ENCODE assay signal across 9 mouse cellular contexts in the genomic region with DNA sequence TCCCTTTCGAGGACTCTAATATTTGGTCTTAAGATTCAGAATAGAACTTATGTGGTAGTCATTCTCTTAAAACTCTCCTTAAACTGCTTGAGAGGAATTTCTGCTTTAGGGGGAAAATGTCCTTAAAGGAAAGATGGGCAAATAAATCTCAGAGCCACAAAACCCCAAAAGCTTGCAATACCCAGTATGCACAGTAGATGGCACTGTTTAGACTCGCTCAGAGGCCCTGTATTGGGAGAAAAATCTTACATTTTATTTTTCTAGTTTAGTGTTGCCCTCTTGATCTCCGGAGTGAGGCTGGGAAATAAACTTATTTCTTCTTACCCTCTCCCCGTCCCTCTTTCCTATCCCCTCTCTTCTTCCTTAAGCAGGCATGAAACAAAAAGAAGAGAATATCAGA. TPM values are rescaled to one million over a fixed set of nuclear protein-coding genes. Genes with fewer than 3 reads are reported as not detected.
DNase-seq lines count a peak whose midpoint lies in the region; ATAC-seq and TF ChIP-seq lines count a peak whose summit lies in the region.
"Had no signal": no experiment of that assay in that cellular context is flagged by ENCODE, and none has a peak within 500 bp of the region (broad histone marks: within the 10 kb centered on the region; RNA-seq: fewer than 3 reads in every experiment).

No protein-coding gene starts in this region.

- in situ Hi-C loops in CH12.LX (cut with MboI; ENCODE audit: low pct_ligation_motif_present, low pct_unique_long_range_greater_than_20kb, low sequenced_read_pairs), result no loop called here

- peaks cover 19% of the 10 kb centered on the region for H3K4me1 ChIP-seq in kidney, adult 2 months (ENCODE audit: control insufficient read depth, insufficient read depth, low read length)
- H3K4me1 ChIP-seq in CH12.LX (ENCODE audit: control insufficient read depth in 1 of 2, insufficient read depth in 2 of 2), result peaks cover 0 to 4% of the 10 kb centered on the region in 2 experiments; a peak in 1 of 4 replicates
- 0 out of 4 replicates have a peak, but pooled peaks cover 0 to 2% of the 10 kb centered on the region in 2 experiments for H3K4me1 ChIP-seq in liver, embryonic 14.5 days (replicated peaks; ENCODE audit: control insufficient read depth in 2 of 2, insufficient read depth in 2 of 2, low read length in 1 of 2)

- WGBS in kidney, adult 2 months, result 14% methylated on average over 4 of the region's 4 CpGs
- WGBS in liver, embryonic 14.5 days (ENCODE audit: insufficient replicate concordance), result 5% methylated on average over 4 of the region's 4 CpGs

- no peak for TF ChIP-seq POLR2A in kidney, adult 2 months (IDR thresholded peaks at IDR 0.05; ENCODE audit: low read depth, low read length)
- no peak for TF ChIP-seq POLR2A in CH12.LX (IDR thresholded peaks at IDR 0.05; ENCODE audit: low read depth, low read length)

- peak; percentile 41 for DNase-seq in kidney, adult 2 months
- DNase-seq in kidney, adult 18-20 months, result no peak
- DNase-seq in A20 (ENCODE audit: low read depth, low spot score) (peak; percentile 52), CH12.LX (ENCODE audit: extremely low read depth) (peak; percentile 66)
- DNase-seq in embryo, embryonic 10 days (ENCODE audit: low spot score), result peak; percentile 58
- no peak for DNase-seq in liver, embryonic 14.5 days (ENCODE audit: low read depth in 3 of 3, low spot score in 3 of 3)
- DNase-seq in thymus, postnatal 14 days, result peak; percentile 39
- DNase-seq in ovary, adult 18-20 months (ENCODE audit: low spot score), result no peak

- H3K79me2 ChIP-seq in CH12.LX (replicated peaks; ENCODE audit: control insufficient read depth, extremely low read depth, insufficient read depth, poor library complexity, severe bottlenecking), result no peaks in the 10 kb centered on the region

- peak; percentile 87 for TF ChIP-seq RAD21 in CH12.LX (IDR thresholded peaks at IDR 0.05; ENCODE audit: low read depth, low read length)

- no peak for ATAC-seq in liver, embryonic 14.5 days (ENCODE audit: insufficient read depth)

- no peaks in the 10 kb centered on the region for H3K27me3 ChIP-seq in kidney, adult 2 months (replicated peaks; ENCODE audit: control insufficient read depth, insufficient read depth, low read length)
- H3K27me3 ChIP-seq in CH12.LX (replicated peaks), result peaks cover 4% of the 10 kb centered on the region
- peaks cover 28% of the 10 kb centered on the region for H3K27me3 ChIP-seq in liver, embryonic 14.5 days (ENCODE audit: control insufficient read depth, insufficient read depth, low read length)

- dilution Hi-C loops in CH12.LX (cut with MboI; ENCODE audit: extremely low pct_ligation_motif_present, extremely low pct_unique_long_range_greater_than_20kb, low sequenced_read_pairs), result no loop called here

- no peak overlapping the region for H3K27ac ChIP-seq in kidney, adult 2 months (ENCODE audit: insufficient read depth, low read depth, low read length)
- H3K27ac ChIP-seq in CH12.LX (ENCODE audit: insufficient read depth, low read depth), result no peak overlapping the region
- no peak overlapping the region for H3K27ac ChIP-seq in liver, embryonic 14.5 days

- 0 out of 2 replicates have a peak, but pooled peaks have one; percentile 33 for TF ChIP-seq CTCF in kidney, adult 2 months (conservative IDR thresholded peaks at IDR 0.05; ENCODE audit: insufficient read depth, insufficient read length, low read depth, low read length)
- TF ChIP-seq CTCF in CH12.LX (conservative IDR thresholded peaks at IDR 0.05 in 1 of 2, IDR thresholded peaks at IDR 0.05 in 1 of 2; ENCODE audit: low read depth in 2 of 2, low read length in 2 of 2), result peak; percentile 83 to 90
- peak; percentile 71 for TF ChIP-seq CTCF in liver, embryonic 14.5 days (IDR thresholded peaks at IDR 0.05; ENCODE audit: low read depth)

- H3K9me3 ChIP-seq in CH12.LX (replicated peaks; ENCODE audit: low read length), result peaks cover 1% of the 10 kb centered on the region
- H3K9me3 ChIP-seq in liver, embryonic 14.5 days (ENCODE audit: control insufficient read depth, low read length), result no peaks in the 10 kb centered on the region

- TF ChIP-seq EP300 in CH12.LX (IDR thresholded peaks at IDR 0.05; ENCODE audit: low read length), result no peak
- no peak for TF ChIP-seq EP300 in liver, embryonic 14.5 days (IDR thresholded peaks at IDR 0.05; ENCODE audit: low read depth)

- no peaks in the 10 kb centered on the region for H3K36me3 ChIP-seq in kidney, adult 2 months (ENCODE audit: control insufficient read depth, insufficient read depth, low read length)
- H3K36me3 ChIP-seq in CH12.LX (replicated peaks in 1 of 2; ENCODE audit: control insufficient read depth in 1 of 2, insufficient read depth in 1 of 2, low read length in 1 of 2), result no peaks in the 10 kb centered on the region
- H3K36me3 ChIP-seq in liver, embryonic 14.5 days (replicated peaks; ENCODE audit: control insufficient read depth, insufficient read depth, low read depth), result no peaks in the 10 kb centered on the region

- no peak overlapping the region for H3K4me3 ChIP-seq in kidney, adult 2 months (ENCODE audit: insufficient read depth, low read depth, low read length)
- no peak overlapping the region for H3K4me3 ChIP-seq in CH12.LX (replicated peaks in 1 of 3; ENCODE audit: low read depth in 2 of 3, low read length in 2 of 3, poor library complexity in 1 of 3)
- H3K4me3 ChIP-seq in liver, embryonic 14.5 days (ENCODE audit: insufficient read depth in 1 of 2, low read depth in 2 of 2, low read length in 2 of 2), result no peak overlapping the region

- H3K4me2 ChIP-seq in CH12.LX (ENCODE audit: insufficient read depth, low read depth, poor library complexity, severe bottlenecking), result no peak overlapping the region
- H3K4me2 ChIP-seq in liver, embryonic 14.5 days (ENCODE audit: low read depth), result no peak overlapping the region

- no peak overlapping the region for H3K9ac ChIP-seq in CH12.LX (ENCODE audit: insufficient read depth, low read depth)
- H3K9ac ChIP-seq in liver, embryonic 14.5 days (replicated peaks), result no peak overlapping the region

TF ChIP-seq in CH12.LX, 34 proteins besides CTCF, POLR2A, EP300 and RAD21:
- TF ChIP-seq SMC3 (IDR thresholded peaks at IDR 0.05; ENCODE audit: low read depth, low read length) (peak; percentile 77), MAX (IDR thresholded peaks at IDR 0.05; ENCODE audit: low read length) (no peak)

RNA-seq across cellular contexts. Expression of gene Gjb2, which starts 4.7 kb away (rescaled TPM):
- 76.9 and 81.3 TPM in 2 replicates for polyA plus RNA-seq in kidney, adult 2 months (2012; rRNA removed)
- total RNA-seq in CH12.LX (2012; rRNA removed) (not detected in 2 replicates), CH12.LX (2014; rRNA removed) (not detected in 2 replicates)
- polyA plus RNA-seq in CH12.LX (2012; ENCODE audit: insufficient read length, low read depth), result not detected in 2 replicates
- polyA plus RNA-seq in liver, embryonic 14.5 days (2012; rRNA removed), result 3.3 and 4.9 TPM in 2 replicates
- polyA plus RNA-seq in liver, embryonic 14.5 days (2014; fragmentation: Nextera tagmentation; extraction: Ambion mirVana), result 11.2 and 11.7 TPM in 2 replicates

RNA-seq across cellular contexts. Expression of gene Gm4491, which starts 6.5 kb away (rescaled TPM):
- polyA plus RNA-seq in kidney, adult 2 months (2012; rRNA removed), result not detected in 2 replicates
- not detected in 2 replicates for total RNA-seq in CH12.LX (2012; rRNA removed)
- total RNA-seq in CH12.LX (2014; rRNA removed), result not detected in 2 replicates
- not detected in 2 replicates for polyA plus RNA-seq in CH12.LX (2012; ENCODE audit: insufficient read length, low read depth)
- not detected in 2 replicates for polyA plus RNA-seq in liver, embryonic 14.5 days (2012; rRNA removed)
- polyA plus RNA-seq in liver, embryonic 14.5 days (2014; fragmentation: Nextera tagmentation; extraction: Ambion mirVana), result not detected in 2 replicates
- polyA plus RNA-seq: stomach, embryonic 16.5 days had no signal

RNA-seq across cellular contexts. Expression of gene Gjb6, which starts 24.2 kb away (rescaled TPM):
- polyA plus RNA-seq in kidney, adult 2 months (2012; rRNA removed), result 0.09 and 0.34 TPM in 2 replicates
- total RNA-seq in CH12.LX (2012; rRNA removed) (not detected in 2 replicates), CH12.LX (2014; rRNA removed) (not detected in 2 replicates)
- not detected in 2 replicates for polyA plus RNA-seq in CH12.LX (2012; ENCODE audit: insufficient read length, low read depth)
- 0.06 TPM in 1 of 2 replicates, not detected in the other for polyA plus RNA-seq in liver, embryonic 14.5 days (2012; rRNA removed)
- polyA plus RNA-seq in liver, embryonic 14.5 days (2014; fragmentation: Nextera tagmentation; extraction: Ambion mirVana), result not detected in 2 replicates

RNA-seq across cellular contexts. Expression of gene Gja3, which starts 51.3 kb away (rescaled TPM):
- polyA plus RNA-seq in kidney, adult 2 months (2012; rRNA removed), result 1.0 and 1.3 TPM in 2 replicates
- total RNA-seq in CH12.LX (2012; rRNA removed) (not detected in 2 replicates), CH12.LX (2014; rRNA removed) (not detected in 2 replicates)
- polyA plus RNA-seq in CH12.LX (2012; ENCODE audit: insufficient read length, low read depth), result not detected in 2 replicates
- polyA plus RNA-seq in liver, embryonic 14.5 days (2012; rRNA removed), result not detected in 2 replicates
- not detected in 2 replicates for polyA plus RNA-seq in liver, embryonic 14.5 days (2014; fragmentation: Nextera tagmentation; extraction: Ambion mirVana)

Comparison
In these comparisons a context has a peak if more than half of its experiments do, and no peak if none do; other contexts are left out.
1. DNase-seq: peak in kidney, adult 2 months (single experiment), A20 (single experiment), CH12.LX (single experiment), embryo, embryonic 10 days (single experiment) and thymus, postnatal 14 days (single experiment); none in kidney, adult 18-20 months (single experiment), liver, embryonic 14.5 days (0 of 3) and ovary, adult 18-20 months (single experiment).
2. CTCF ChIP-seq: peak in every context shown above with its lines; median percentile 86 in CH12.LX; 71 in liver, embryonic 14.5 days; 33 in kidney, adult 2 months.